Mouse (Mus musculus) splenic B cell, adult 2 months (primary cell): Measurements from ENCODE around the gene Fcer1g.
"Not testable (repeated sequence)": the region's sequence is repeated elsewhere in the genome, so short reads cannot be mapped to it uniquely, and the experiment has no call there.

Experiments
- DNase-seq: peaks from one replicate; pipeline ENCODE4 v3.0.0-alpha.2; 2011; ENCODE audit warnings: low read depth, low spot score
- H3K27me3 ChIP-seq: 2 replicates; pipeline ENCODE4 v1.6.1; 2012; ENCODE audit warnings: mild to moderate bottlenecking, low read length, moderate library complexity, mixed read lengths; ENCODE audit not compliant: control insufficient read depth, poor library complexity, insufficient read depth, severe bottlenecking
- H3K36me3 ChIP-seq: 2 replicates; pipeline ENCODE4 v1.6.1; 2012; ENCODE audit warnings: mild to moderate bottlenecking, low read length, moderate library complexity, mixed read lengths; ENCODE audit not compliant: control insufficient read depth, poor library complexity, insufficient read depth, severe bottlenecking

The Fcer1g gene

DNA sequence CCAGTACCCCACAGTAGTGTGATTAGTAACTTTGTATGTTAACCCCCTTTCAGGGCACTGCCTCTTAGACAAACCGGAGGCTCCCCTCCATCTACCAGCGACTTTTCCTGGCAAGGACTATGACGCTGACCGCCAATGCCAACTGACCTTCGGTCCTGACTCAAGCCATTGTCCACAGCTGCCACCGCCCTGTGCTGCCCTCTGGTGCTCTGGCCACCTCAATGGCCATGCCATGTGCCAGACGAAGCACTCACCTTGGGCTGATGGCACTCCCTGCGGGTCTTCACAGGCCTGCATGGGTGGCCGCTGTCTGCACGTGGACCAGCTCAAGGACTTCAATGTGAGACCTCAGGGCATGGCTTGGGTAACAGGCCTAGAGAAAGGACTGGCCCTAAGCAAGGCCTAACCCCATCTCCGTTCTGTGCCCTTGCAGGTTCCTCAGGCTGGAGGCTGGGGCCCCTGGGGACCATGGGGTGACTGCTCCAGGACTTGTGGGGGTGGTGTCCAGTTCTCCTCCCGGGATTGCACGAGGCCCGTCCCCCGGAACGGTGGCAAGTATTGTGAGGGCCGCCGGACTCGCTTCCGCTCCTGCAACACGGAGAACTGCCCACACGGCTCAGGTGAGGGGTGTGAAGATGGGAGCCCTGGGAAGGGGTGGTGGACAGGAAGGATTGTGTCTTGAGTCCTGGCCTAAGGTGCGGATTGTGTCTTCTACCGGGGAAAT lies 22.1 kb upstream of the Fcer1g start:
- DNase-seq: no peak
- Histone ChIP-seq H3K27me3 (no peaks in the 10 kb centered on the region), H3K36me3 (no peaks in the 10 kb centered on the region)

DNA sequence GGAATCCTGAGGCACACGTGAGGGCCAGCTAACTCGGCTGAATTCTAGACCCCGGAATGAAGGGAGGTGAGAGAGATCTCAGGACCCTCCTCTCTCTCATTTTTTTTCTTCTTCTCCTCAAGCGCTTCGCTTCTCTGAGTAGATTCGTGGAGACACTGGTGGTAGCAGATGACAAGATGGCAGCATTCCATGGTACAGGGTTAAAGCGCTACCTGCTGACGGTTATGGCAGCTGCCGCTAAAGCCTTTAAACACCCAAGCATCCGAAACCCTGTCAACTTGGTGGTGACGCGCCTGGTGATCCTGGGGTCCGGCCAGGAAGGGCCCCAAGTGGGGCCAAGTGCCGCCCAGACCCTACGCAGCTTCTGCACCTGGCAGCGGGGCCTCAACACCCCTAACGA lies 18.2 kb upstream of the Fcer1g start:
- no peaks in the 10 kb centered on the region for H3K36me3 ChIP-seq
- no peaks in the 10 kb centered on the region for H3K27me3 ChIP-seq
- no peak for DNase-seq

GRCm38 (mm10) chr1:171251594-171252324 lies 17.6 kb upstream of the Fcer1g start:
- H3K27me3 ChIP-seq: no peaks in the 10 kb centered on the region
- DNase-seq: no peak
- H3K36me3 ChIP-seq: no peaks in the 10 kb centered on the region

- Histone ChIP-seq H3K36me3 (no peaks in the 10 kb centered on the region), H3K27me3 (no peaks in the 10 kb centered on the region)
- DNase-seq: no peak
Measured at GRCm38 (mm10) chr1:171250680-171251593, 16.8 kb upstream of the Fcer1g start, which contains the start of gene Ndufs2. Ndufs2 (minus strand) TSS chr1:171251388.

DNA sequence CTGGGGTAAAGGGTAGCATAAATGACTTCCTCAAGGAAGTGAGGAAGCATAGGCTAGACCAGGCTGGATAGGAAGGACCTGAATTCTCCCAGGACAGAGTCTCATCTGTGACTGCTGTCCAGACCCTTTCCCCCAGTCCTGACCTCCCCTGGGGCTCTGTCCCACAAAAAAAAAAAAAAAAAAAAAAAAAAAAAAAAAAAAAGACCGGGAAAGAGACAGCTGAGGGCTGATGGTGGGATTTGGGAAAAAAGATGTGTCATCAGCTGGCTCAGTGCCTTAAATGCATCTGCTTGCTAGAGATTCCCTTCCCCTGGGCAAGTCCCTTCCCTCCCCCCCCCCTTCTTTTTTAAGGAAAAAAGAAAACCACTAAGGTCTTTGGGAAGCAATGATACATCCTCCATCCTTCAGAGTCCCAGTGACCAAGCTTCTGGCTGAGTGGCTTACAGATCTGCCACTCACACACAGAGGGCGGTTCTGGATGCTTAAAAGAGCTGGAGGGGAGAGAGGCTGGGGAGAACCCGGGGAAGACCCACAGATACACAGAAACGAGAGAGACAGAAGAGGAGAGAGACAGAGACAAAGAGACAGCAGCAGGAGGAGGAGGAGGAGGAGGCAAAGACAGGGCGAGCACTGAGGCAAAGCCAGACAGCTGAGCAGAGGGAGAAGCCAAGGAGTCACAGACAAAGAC lies 15.9 kb upstream of the Fcer1g start, which contains the start of gene Adamts4:
TSS of gene Adamts4 (plus strand) at position 509 of the 688 bp plus-strand sequence.
- 0 out of 2 replicates have a peak, but pooled peaks cover 2% of the 10 kb centered on the region for H3K36me3 ChIP-seq
- H3K27me3 ChIP-seq: no peaks in the 10 kb centered on the region
- no peak for DNase-seq

DNA sequence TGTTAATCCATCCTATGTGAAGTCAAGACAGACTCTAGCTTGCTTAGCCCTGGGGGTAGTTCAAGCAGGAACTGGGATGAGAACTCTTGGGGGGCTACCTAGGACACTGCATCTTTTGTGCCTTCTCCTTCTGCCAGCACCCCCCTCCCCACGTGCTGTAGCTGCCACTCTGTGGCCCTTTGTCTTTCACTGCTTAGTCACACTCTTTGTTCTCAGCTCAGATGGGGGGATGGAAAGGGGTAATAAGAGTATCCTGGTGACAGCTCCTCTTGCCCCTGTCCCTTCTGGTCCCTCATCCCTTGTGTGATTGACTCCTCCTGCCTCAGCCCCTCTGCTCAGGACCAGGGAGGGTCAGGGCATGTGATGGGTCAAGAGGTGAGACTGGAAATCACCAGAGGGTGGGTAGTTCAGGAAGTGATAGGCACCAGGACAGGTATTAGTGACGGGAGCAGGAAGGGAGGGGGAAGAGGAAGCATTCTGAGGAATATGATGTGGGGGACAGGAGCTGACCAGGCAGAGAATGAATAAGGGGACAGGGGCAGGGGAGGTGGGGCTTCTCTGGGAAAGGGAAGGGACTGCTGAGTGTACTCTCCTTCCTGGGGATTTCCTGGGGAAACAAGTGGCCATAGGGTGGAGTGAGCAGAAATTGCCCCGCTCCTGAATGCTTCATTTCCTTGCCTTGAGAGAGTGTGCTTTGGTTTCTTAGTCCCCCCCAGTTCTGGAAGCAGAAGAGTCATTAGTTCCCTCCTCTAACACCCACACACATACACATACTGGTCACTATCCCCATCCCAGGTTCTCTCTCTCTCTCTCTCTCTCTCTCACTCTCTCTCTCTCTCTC lies 14.4 kb upstream of the Fcer1g start:
- DNase-seq: no peak
- 0 out of 2 replicates have a peak, but pooled peaks cover 2% of the 10 kb centered on the region for H3K36me3 ChIP-seq
- no peaks in the 10 kb centered on the region for H3K27me3 ChIP-seq

- DNase-seq: no peak
- no peaks in the 10 kb centered on the region for H3K27me3 ChIP-seq
Measured at GRCm38 (mm10) chr1:171247916-171248315, 13.8 kb upstream of the Fcer1g start.

GRCm38 (mm10) chr1:171247453-171247841 lies 13.3 kb upstream of the Fcer1g start:
- peaks cover 2% of the 10 kb centered on the region; the same call in 1 of the 2 replicates for H3K36me3 ChIP-seq
- H3K27me3 ChIP-seq: no peaks in the 10 kb centered on the region
- DNase-seq: no peak

More at GRCm38 (mm10) chr1:171247916-171248315, 13.8 kb upstream of the Fcer1g start:
- peaks cover 2% of the 10 kb centered on the region; the same call in 1 of the 2 replicates for H3K36me3 ChIP-seq

GRCm38 (mm10) chr1:171246709-171247452 lies 12.7 kb upstream of the Fcer1g start:
- peaks cover 2% of the 10 kb centered on the region; the same call in 1 of the 2 replicates for H3K36me3 ChIP-seq
- DNase-seq: peak; percentile 98
- H3K27me3 ChIP-seq: no peaks in the 10 kb centered on the region

- Histone ChIP-seq H3K36me3 (peaks cover 3% of the 10 kb centered on the region), H3K27me3 (no peaks in the 10 kb centered on the region)
- DNase-seq: no peak
Measured at GRCm38 (mm10) chr1:171245353-171245752, 11.2 kb upstream of the Fcer1g start.

DNA sequence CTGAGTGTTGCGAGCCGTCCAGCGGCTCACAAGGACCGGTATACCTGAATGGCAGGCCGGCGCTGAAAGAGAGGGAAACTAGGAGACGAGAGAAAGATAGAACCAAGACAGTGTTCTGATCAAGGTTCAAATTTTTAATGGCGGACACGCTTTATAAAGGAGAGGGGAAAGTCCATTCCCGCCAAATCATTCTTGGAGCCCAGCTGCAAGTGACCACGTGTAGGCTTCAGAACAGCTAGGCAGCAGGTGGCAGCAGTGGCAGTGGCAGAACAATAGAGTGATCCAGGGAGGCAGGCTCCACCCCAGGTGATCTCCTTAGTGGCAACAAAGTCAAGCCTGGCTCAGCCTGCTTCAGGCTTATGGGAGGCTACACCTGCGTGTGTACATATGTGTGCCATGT lies 7.8 kb upstream of the Fcer1g start:
- H3K27me3 ChIP-seq, H3K36me3 ChIP-seq, DNase-seq: not testable (repeated sequence)

DNA sequence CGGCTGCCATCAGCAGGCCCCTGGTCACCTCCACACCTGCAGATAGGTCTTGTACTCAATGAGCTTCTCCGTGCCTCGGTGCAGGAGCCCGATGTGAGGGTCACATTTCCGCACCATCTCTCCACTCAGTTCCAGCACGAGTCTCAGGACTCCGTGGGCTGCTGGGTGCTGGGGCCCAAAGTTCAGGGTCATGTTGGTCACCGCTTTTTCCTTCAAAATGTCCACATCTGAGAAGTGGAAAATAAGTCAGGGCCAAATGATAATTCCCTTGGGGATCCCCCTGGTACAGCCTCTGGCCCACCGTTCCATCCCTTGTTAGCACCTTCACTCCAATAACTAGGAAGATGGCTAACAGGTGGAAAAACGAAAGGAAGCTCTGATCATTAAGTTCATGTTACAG lies 6.7 kb upstream of the Fcer1g start:
- Histone ChIP-seq H3K27me3 (no peaks in the 10 kb centered on the region), H3K36me3 (peaks cover 9% of the 10 kb centered on the region)
- DNase-seq: no peak
